Mouse (Mus musculus) heart, embryonic 14.5 days (tissue): Measurements from ENCODE around the gene Chst12. TPM values are rescaled to one million over a fixed set of nuclear protein-coding genes. Genes with fewer than 3 reads are reported as not detected.
"Not testable (repeated sequence)": the region's sequence is repeated elsewhere in the genome, so short reads cannot be mapped to it uniquely, and the experiment has no call there.

Experiments
- ATAC-seq: fragments of 200-750 bp; cut with Nextera tagmentation; 2 replicates; pipeline ENCODE4 v1.8.0; 2017; ENCODE audit warnings: low read depth, moderate TSS enrichment; ENCODE audit not compliant: insufficient number of reproducible peaks, insufficient read depth, low FRiP score
- H3K27ac ChIP-seq, 2 experiments: fragments of 200-500 bp in 1 of 2; fragments of 300-500 bp in 1 of 2; sonication (generic) in 1 of 2; replicated peaks in 1 of 2; 2 replicates each; pipeline ENCODE4 v1.5.1; 2012 to 2014; ENCODE audit warnings: low read depth in 2 of 2, low read length in 2 of 2, control low read depth in 1 of 2, mild to moderate bottlenecking in 1 of 2, mixed read lengths in 1 of 2; ENCODE audit not compliant: control insufficient read depth in 1 of 2, insufficient read depth in 1 of 2
- H3K27me3 ChIP-seq: fragments of 300-500 bp; sonication (generic); 2 replicates; pipeline ENCODE4 v1.6.1; 2014; ENCODE audit warnings: mild to moderate bottlenecking, low read length, control low read depth; ENCODE audit not compliant: control insufficient read depth, insufficient read depth
- H3K36me3 ChIP-seq: fragments of 300-500 bp; sonication (generic); 2 replicates; pipeline ENCODE4 v1.6.1; 2014; ENCODE audit warnings: mild to moderate bottlenecking, control low read depth, low read length, mixed read lengths; ENCODE audit not compliant: control insufficient read depth, insufficient read depth
- H3K4me1 ChIP-seq, 2 experiments: fragments of 200-500 bp in 1 of 2; fragments of 300-500 bp in 1 of 2; sonication (generic) in 1 of 2; 2 replicates each; pipeline ENCODE4 v1.6.1; 2012 to 2014; ENCODE audit warnings: low read length in 2 of 2, control low read depth in 1 of 2, mixed read lengths in 1 of 2; ENCODE audit not compliant: control insufficient read depth in 2 of 2, insufficient read depth in 2 of 2
- H3K4me2 ChIP-seq: fragments of 300-500 bp; sonication (generic); 2 replicates; pipeline ENCODE4 v1.6.1; 2014; ENCODE audit warnings: mild to moderate bottlenecking, low read length
- H3K4me3 ChIP-seq, 2 experiments: fragments of 200-500 bp in 1 of 2; fragments of 300-500 bp in 1 of 2; sonication (generic) in 1 of 2; 2 replicates each; pipeline ENCODE4 v1.5.1; 2012 to 2014; ENCODE audit warnings: low read length in 2 of 2, mild to moderate bottlenecking in 2 of 2, control low read depth in 1 of 2, low read depth in 1 of 2, moderate library complexity in 1 of 2; ENCODE audit not compliant: control insufficient read depth in 1 of 2, insufficient read depth in 1 of 2
- H3K9ac ChIP-seq: fragments of 300-500 bp; sonication (generic); 2 replicates; pipeline ENCODE4 v1.6.1; 2014; ENCODE audit warnings: mild to moderate bottlenecking, low read length
- H3K9me3 ChIP-seq: fragments of 300-500 bp; sonication (generic); 2 replicates; pipeline ENCODE4 v1.6.1; 2016; ENCODE audit warnings: low read length, control low read depth; ENCODE audit not compliant: control insufficient read depth
- WGBS: fragments of 180-500 bp; shearing (Covaris S2); extraction: QIAGEN DNeasy Blood & Tissue Kit; methylation state at CpG from one replicate; pipeline ENCODE4 v1.1.7; 2014; 5-methylcytosine and 5-hydroxymethylcytosine counted together
- polyA plus RNA-seq: library from polyadenylated mRNA; unstranded; fragments of >200 nt; fragmentation: Nextera tagmentation; extraction: Ambion mirVana; gene quantifications from 2 replicates; pipeline ENCODE4 v1.2.1, GENCODE M21; 2014

Gene Chst12
- 11.0 and 11.5 TPM in 2 replicates for polyA plus RNA-seq

DNA sequence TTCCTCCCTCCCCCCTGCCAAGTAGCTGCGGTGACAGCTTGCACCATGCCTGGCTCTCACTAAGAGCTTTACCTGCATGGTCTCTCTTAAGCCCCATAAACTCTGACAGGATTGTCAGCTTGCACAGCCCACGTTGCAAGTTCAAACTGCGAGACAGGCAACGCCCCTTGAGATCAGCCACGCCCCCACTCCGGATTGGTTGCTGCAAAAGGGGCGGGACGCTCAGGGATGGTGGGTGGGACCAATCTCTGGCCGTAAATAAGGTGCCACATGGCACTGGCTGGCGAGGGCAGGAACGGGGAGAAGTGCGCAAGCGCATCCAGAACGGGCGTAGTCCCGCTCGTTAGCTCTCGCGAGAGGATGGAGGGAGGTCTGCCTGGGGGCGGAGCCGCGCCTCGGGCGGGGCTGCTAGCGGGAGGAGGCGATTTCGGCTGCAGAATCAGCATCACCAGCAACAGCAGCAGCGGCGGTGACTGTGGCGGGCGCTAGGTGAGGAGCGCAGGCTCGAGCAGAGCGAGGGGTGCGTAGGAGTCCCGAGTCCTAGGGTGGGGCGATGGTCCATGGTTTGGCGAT lies at the start of gene Chst12:
Gene Chst12, plus strand, starts transcription at position 343 of the 573 bp plus-strand sequence.
- WGBS: under 1% methylated on average over 38 of the region's 38 CpGs
- Histone ChIP-seq H3K27me3 (no peaks in the 10 kb centered on the region), H3K4me3 (peak within 1 kb of the TSS; percentile 47 to 56), H3K36me3 (no peaks in the 10 kb centered on the region), H3K27ac (peak within 1 kb of the TSS in 1 of 2 experiments; percentile 45; a peak in 2 of 4 replicates), H3K4me2 (peak within 1 kb of the TSS; percentile 85), H3K4me1 (peaks cover 28 to 45% of the 10 kb centered on the region in 2 experiments; a peak in 3 of 4 replicates), H3K9ac (peak within 1 kb of the TSS; percentile 75), H3K9me3 (no peaks in the 10 kb centered on the region)
- ATAC-seq: peak; percentile 95

- H3K4me2 ChIP-seq: no peak overlapping the region
- H3K4me3 ChIP-seq: no peak overlapping the region
- WGBS: 75% methylated on average over 3 of the region's 3 CpGs
Measured at GRCm38 (mm10) chr5:140461476-140461875, 43.9 kb upstream of the Chst12 start.

DNA sequence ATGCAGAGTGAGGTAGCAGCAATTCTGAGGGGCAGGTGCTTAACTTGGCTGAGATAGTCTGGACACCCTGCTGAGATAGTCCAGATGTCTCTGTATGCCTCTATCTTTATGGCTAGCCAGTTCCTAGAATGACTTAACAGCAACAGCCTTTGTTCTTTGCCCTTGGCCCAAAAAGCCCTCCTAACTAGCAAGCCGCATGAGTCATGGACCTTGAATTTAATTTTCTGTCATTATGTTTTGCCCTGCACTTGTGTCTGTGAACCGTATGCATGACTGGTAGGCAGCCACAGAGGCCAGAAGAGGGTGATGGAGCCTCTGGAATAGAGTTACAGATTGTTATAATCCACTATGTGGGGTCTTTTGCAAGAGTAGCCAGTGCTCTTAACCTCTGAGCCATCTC lies 42.2 kb upstream of the Chst12 start:
- H3K4me3 ChIP-seq, H3K36me3 ChIP-seq, H3K9ac ChIP-seq, ATAC-seq, H3K4me2 ChIP-seq, H3K4me1 ChIP-seq, H3K27ac ChIP-seq, H3K27me3 ChIP-seq: not testable (repeated sequence)
- WGBS: 78% methylated on average over 2 of the region's 2 CpGs
- H3K9me3 ChIP-seq: peaks cover 14% of the 10 kb centered on the region; the same call in 1 of the 2 replicates

More at GRCm38 (mm10) chr5:140461476-140461875, 43.9 kb upstream of the Chst12 start:
- Histone ChIP-seq H3K27ac (no peak overlapping the region), H3K9ac (no peak overlapping the region), H3K9me3 (peaks cover 14% of the 10 kb centered on the region; the same call in 1 of the 2 replicates), H3K4me1 (no peaks in the 10 kb centered on the region), H3K36me3 (no peaks in the 10 kb centered on the region), H3K27me3 (no peaks in the 10 kb centered on the region)
- ATAC-seq: no peak

DNA sequence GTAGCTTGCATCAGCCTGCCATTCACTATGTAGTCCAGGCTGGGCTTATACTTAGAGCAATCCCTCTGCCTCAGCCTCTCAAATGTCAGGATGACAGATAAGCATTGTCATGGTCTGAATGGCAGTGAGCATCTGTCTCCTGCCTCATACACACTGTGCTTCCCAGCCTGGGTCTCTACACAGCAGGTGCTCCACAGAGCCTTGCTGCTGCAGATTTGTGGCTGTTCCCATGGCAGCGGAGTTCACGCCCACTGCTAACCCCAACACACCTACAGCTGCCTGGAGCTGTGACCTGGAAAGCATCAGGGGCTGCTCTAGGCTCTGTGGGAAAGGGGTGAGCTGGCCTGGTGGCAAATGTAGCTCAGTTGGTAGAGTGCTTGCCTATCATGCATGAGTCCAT lies 40.4 kb upstream of the Chst12 start:
- H3K9ac ChIP-seq: no peak overlapping the region
- peaks cover 14% of the 10 kb centered on the region; the same call in 1 of the 2 replicates for H3K9me3 ChIP-seq
- 86% methylated on average over 2 of the region's 2 CpGs for WGBS
- H3K4me1 ChIP-seq: no peaks in the 10 kb centered on the region; a peak in 1 of 4 replicates
- H3K27me3 ChIP-seq: no peaks in the 10 kb centered on the region
- H3K36me3 ChIP-seq: no peaks in the 10 kb centered on the region
- H3K27ac ChIP-seq: no peak overlapping the region
- no peak overlapping the region for H3K4me2 ChIP-seq
- no peak for ATAC-seq
- no peak overlapping the region for H3K4me3 ChIP-seq

DNA sequence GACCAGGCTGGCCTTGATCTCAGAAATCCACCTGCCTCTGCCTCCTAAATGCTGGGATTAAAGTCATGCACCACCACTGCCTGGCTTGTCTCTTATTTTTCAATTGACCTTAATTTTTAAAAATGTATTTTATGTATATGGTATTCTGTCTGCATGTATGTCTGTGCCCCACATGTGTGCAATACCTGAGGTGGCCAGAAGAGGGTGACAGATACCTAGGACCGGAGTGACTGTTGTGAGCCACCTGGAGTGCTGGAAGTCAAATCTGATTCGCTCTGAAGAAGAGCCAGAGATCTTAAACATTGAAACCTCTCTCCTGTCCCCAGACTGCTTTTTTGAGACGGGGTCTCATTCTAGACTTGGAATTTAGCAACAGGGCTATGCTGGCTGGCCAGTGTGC lies 33.0 kb upstream of the Chst12 start:
- no peaks in the 10 kb centered on the region for H3K4me1 ChIP-seq
- 0 out of 2 replicates have a peak, but pooled peaks cover 4% of the 10 kb centered on the region for H3K9me3 ChIP-seq
- WGBS: 81% methylated on average over 3 of the region's 3 CpGs
- no peaks in the 10 kb centered on the region for H3K36me3 ChIP-seq
- H3K27me3 ChIP-seq: no peaks in the 10 kb centered on the region
- no peak overlapping the region for H3K4me2 ChIP-seq
- H3K27ac ChIP-seq: no peak overlapping the region
- no peak for ATAC-seq
- H3K9ac ChIP-seq: no peak overlapping the region
- H3K4me3 ChIP-seq: no peak overlapping the region

- no peaks in the 10 kb centered on the region for H3K9me3 ChIP-seq
- no peak for ATAC-seq
- no peak overlapping the region for H3K4me3 ChIP-seq
- H3K27me3 ChIP-seq: peaks cover 2% of the 10 kb centered on the region; the same call in 1 of the 2 replicates
- H3K4me2 ChIP-seq: no peak overlapping the region
- 73% methylated on average over 4 of the region's 4 CpGs for WGBS
- H3K36me3 ChIP-seq: no peaks in the 10 kb centered on the region
- no peaks in the 10 kb centered on the region for H3K4me1 ChIP-seq
- no peak overlapping the region for H3K9ac ChIP-seq
- no peak overlapping the region for H3K27ac ChIP-seq
Measured at GRCm38 (mm10) chr5:140481458-140481857, 23.9 kb upstream of the Chst12 start.

DNA sequence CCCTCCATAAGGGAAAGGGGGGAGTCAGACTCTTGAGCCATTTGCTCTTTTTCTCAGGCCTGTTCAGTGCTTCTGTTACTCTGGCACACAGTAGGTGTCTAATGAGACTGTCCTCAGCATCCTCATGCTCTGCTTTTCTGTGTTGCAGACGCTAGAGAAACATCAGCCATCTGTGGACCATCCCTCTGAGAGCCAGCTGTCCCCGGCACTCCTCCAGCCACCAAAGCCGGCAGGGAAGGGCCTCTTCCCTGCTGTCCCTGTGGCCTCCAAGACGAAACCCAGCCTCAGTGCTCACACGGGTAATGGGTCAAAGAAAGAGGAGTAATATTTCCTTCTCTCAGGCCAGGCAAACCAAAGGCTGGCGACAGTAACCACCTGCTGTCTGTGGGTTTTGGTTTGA lies 14.2 kb upstream of the Chst12 start:
- Histone ChIP-seq H3K9ac (no peak overlapping the region), H3K4me3 (no peak overlapping the region), H3K27ac (no peak overlapping the region), H3K4me1 (no peaks in the 10 kb centered on the region), H3K9me3 (no peaks in the 10 kb centered on the region), H3K27me3 (peaks cover 8% of the 10 kb centered on the region; the same call in 1 of the 2 replicates), H3K36me3 (no peaks in the 10 kb centered on the region), H3K4me2 (no peak overlapping the region)
- ATAC-seq: no peak
- 57% methylated on average over 6 of the region's 6 CpGs for WGBS
